Mouse (Mus musculus): ENCODE results near the gene Oas1d. TPM values are rescaled to one million over a fixed set of nuclear protein-coding genes. Genes with fewer than 3 reads are reported as not detected.
"Not testable (repeated sequence)": the region's sequence is repeated elsewhere in the genome, so short reads cannot be mapped to it uniquely, and the experiment has no call there.

Gene Oas1d
- polyA plus RNA-seq, 1 experiment from 2014 or later: not detected

GRCm38 (mm10) chr5:120906791-120907733 is 7.3 kb upstream of the Oas1d start, which contains the start of gene Oas1a:
TSS of gene Oas1a (minus strand) at chr5:120907521.
- H3K4me1 ChIP-seq; H3K27me3 ChIP-seq (replicated peaks); H3K36me3 ChIP-seq; ATAC-seq (ENCODE audit: low FRiP score); H3K27ac ChIP-seq (replicated peaks); H3K4me2 ChIP-seq; H3K9me3 ChIP-seq (replicated peaks); H3K4me3 ChIP-seq (replicated peaks); H3K9ac ChIP-seq (replicated peaks): not testable (repeated sequence)
- 35% methylated on average over 9 of the region's 12 CpGs for WGBS

DNA sequence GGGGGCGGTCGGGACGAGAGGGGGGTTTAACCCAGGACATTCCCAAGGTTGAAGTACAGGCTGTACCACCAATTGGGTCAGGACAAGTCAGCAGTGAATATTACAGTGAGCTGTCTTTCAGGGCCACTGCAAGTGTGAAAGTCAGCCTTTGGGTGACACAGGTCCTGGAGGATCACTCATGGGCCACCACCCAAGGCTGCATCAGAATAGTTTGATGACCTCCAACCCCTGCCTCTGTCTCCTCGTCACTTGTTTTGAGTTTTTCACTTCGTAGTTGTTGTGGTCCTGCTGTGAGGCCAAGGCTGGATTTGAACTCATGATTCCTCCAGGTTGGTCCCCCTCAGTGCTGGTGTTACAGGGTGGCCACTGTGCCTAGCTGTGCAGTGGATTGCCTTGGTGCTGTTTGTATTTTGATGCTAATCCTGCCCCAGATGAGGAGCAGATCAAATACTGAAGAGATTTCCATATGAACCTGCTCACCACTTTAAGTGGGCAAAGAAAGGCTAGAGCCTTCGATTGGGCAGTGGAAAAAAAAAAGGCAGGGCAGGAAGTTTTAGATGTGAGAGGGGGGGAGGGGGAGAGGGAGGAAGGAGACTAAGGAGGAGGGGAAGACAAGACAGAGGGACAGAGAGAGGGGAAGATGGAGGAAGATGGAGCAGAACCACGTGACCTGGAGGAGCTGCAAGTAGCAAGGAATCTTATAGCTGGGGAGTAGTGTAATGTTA is 6.0 kb upstream of the Oas1d start:
- ATAC-seq (ENCODE audit: low FRiP score): no peak
- H3K4me1 ChIP-seq: no peaks in the 10 kb centered on the region
- H3K4me2 ChIP-seq: no peak overlapping the region
- no peaks in the 10 kb centered on the region for H3K9me3 ChIP-seq (replicated peaks)
- no peak overlapping the region for H3K9ac ChIP-seq (replicated peaks)
- no peaks in the 10 kb centered on the region for H3K36me3 ChIP-seq
- no peaks in the 10 kb centered on the region for H3K27me3 ChIP-seq (replicated peaks)
- H3K4me3 ChIP-seq (replicated peaks): no peak overlapping the region
- 56% methylated on average over 7 of the region's 7 CpGs for WGBS
- no peak overlapping the region for H3K27ac ChIP-seq (replicated peaks)

GRCm38 (mm10) chr5:120919156-120919935 is 5.0 kb downstream of the Oas1d start:
- not testable (repeated sequence) for H3K4me3 ChIP-seq (replicated peaks); H3K4me2 ChIP-seq; H3K9ac ChIP-seq (replicated peaks); H3K4me1 ChIP-seq; H3K27ac ChIP-seq (replicated peaks); H3K27me3 ChIP-seq (replicated peaks); H3K36me3 ChIP-seq; ATAC-seq (ENCODE audit: low FRiP score); H3K9me3 ChIP-seq (replicated peaks)
- 76% methylated on average over 2 of the region's 2 CpGs for WGBS

- 83% methylated on average over 3 of the region's 3 CpGs for WGBS
- no peak for ATAC-seq (ENCODE audit: low FRiP score)
- no peak overlapping the region for H3K9ac ChIP-seq (replicated peaks)
- H3K27me3 ChIP-seq (replicated peaks): no peaks in the 10 kb centered on the region
- no peaks in the 10 kb centered on the region for H3K36me3 ChIP-seq
- no peaks in the 10 kb centered on the region for H3K9me3 ChIP-seq (replicated peaks)
- H3K4me2 ChIP-seq: no peak overlapping the region
- no peak overlapping the region for H3K27ac ChIP-seq (replicated peaks)
- H3K4me1 ChIP-seq: no peaks in the 10 kb centered on the region
- H3K4me3 ChIP-seq (replicated peaks): no peak overlapping the region
Measured at GRCm38 (mm10) chr5:120920296-120920695, 6.0 kb downstream of the Oas1d start.

DNA sequence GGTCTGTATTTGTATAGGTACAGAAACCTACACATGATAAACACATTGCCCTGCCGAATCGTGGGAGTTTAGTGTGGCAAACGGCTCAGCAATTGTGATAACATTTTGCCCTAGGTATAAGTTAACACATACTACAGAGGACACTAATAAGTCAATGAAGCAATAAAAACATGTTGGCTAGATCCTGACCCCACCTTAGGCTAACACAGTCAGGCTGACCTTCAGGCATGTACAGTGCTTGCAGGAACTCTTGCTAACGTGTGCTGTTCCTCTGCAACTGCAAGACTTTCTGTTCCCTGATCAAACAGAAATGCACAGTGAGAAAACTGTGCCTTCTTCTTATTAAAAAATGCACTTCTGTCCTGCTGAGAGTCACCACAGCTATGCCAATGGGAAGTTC is 9.6 kb downstream of the Oas1d start:
- no peak for ATAC-seq (ENCODE audit: low FRiP score)
- Histone ChIP-seq H3K27me3 (replicated peaks) (no peaks in the 10 kb centered on the region), H3K4me2 (no peak overlapping the region), H3K36me3 (no peaks in the 10 kb centered on the region), H3K9ac (replicated peaks) (no peak overlapping the region), H3K4me3 (replicated peaks) (no peak overlapping the region), H3K27ac (replicated peaks) (no peak overlapping the region), H3K9me3 (replicated peaks) (no peaks in the 10 kb centered on the region), H3K4me1 (no peaks in the 10 kb centered on the region)
- 77% methylated on average over 4 of the region's 4 CpGs for WGBS

- not testable (repeated sequence) for H3K4me2 ChIP-seq; H3K27ac ChIP-seq (replicated peaks); H3K4me1 ChIP-seq; H3K36me3 ChIP-seq; ATAC-seq (ENCODE audit: low FRiP score); H3K4me3 ChIP-seq (replicated peaks); H3K9ac ChIP-seq (replicated peaks); H3K9me3 ChIP-seq (replicated peaks); H3K27me3 ChIP-seq (replicated peaks)
- WGBS: 87% methylated on average over 4 of the region's 4 CpGs
Measured at GRCm38 (mm10) chr5:120924520-120924919, 10.2 kb downstream of the Oas1d start.

GRCm38 (mm10) chr5:120926311-120926710 is 12.0 kb downstream of the Oas1d start:
- not testable (repeated sequence) for H3K4me1 ChIP-seq; H3K4me3 ChIP-seq (replicated peaks); H3K9ac ChIP-seq (replicated peaks); H3K27me3 ChIP-seq (replicated peaks); H3K36me3 ChIP-seq; H3K4me2 ChIP-seq; H3K9me3 ChIP-seq (replicated peaks); ATAC-seq (ENCODE audit: low FRiP score); H3K27ac ChIP-seq (replicated peaks)
- 77% methylated on average over 2 of the region's 2 CpGs for WGBS

DNA sequence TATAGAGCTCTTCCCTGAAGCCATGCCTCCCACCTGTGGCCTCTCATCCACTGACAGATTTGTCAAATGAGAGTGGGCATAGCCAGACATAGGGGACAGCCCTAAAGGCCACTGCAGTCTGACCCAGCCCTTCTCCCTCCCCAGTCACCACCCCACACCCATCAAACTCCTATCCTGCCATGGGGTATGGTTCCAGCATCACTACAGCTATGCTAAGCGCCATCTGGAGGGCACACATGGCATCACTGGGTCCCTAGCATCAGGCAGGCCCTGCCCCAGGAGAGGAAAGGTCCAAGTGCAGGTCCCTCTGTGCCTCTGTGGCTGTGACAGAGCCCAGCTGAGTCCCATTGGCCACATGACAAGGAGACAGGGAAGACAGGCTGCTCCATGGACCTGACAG is 12.7 kb downstream of the Oas1d start:
- no peak overlapping the region for H3K4me3 ChIP-seq (replicated peaks)
- WGBS: 16% methylated on average over 1 of the region's 1 CpGs
- H3K9me3 ChIP-seq (replicated peaks): no peaks in the 10 kb centered on the region
- H3K9ac ChIP-seq (replicated peaks): no peak overlapping the region
- no peak for ATAC-seq (ENCODE audit: low FRiP score)
- H3K4me1 ChIP-seq: no peaks in the 10 kb centered on the region
- H3K4me2 ChIP-seq: no peak overlapping the region
- H3K36me3 ChIP-seq: no peaks in the 10 kb centered on the region
- H3K27ac ChIP-seq (replicated peaks): no peak overlapping the region
- H3K27me3 ChIP-seq (replicated peaks): no peaks in the 10 kb centered on the region

- H3K9ac ChIP-seq (replicated peaks): no peak overlapping the region
- WGBS: 6% methylated on average over 5 of the region's 5 CpGs
- H3K4me1 ChIP-seq: no peaks in the 10 kb centered on the region
- no peaks in the 10 kb centered on the region for H3K36me3 ChIP-seq
- H3K4me2 ChIP-seq: no peak overlapping the region
- no peaks in the 10 kb centered on the region for H3K27me3 ChIP-seq (replicated peaks)
- ATAC-seq (ENCODE audit: low FRiP score): no peak
- no peak overlapping the region for H3K27ac ChIP-seq (replicated peaks)
- no peak overlapping the region for H3K4me3 ChIP-seq (replicated peaks)
- no peaks in the 10 kb centered on the region for H3K9me3 ChIP-seq (replicated peaks)
Measured at GRCm38 (mm10) chr5:120933966-120934365, 19.6 kb downstream of the Oas1d start.

- no peak for ATAC-seq (ENCODE audit: low FRiP score)
- Histone ChIP-seq H3K9ac (replicated peaks) (no peak overlapping the region), H3K4me2 (no peak overlapping the region), H3K9me3 (replicated peaks) (no peaks in the 10 kb centered on the region), H3K27ac (replicated peaks) (no peak overlapping the region), H3K4me3 (replicated peaks) (no peak overlapping the region), H3K4me1 (no peaks in the 10 kb centered on the region), H3K27me3 (replicated peaks) (no peaks in the 10 kb centered on the region), H3K36me3 (no peaks in the 10 kb centered on the region)
- WGBS: 83% methylated on average over 4 of the region's 4 CpGs
Measured at GRCm38 (mm10) chr5:120937841-120938240, 23.5 kb downstream of the Oas1d start.

DNA sequence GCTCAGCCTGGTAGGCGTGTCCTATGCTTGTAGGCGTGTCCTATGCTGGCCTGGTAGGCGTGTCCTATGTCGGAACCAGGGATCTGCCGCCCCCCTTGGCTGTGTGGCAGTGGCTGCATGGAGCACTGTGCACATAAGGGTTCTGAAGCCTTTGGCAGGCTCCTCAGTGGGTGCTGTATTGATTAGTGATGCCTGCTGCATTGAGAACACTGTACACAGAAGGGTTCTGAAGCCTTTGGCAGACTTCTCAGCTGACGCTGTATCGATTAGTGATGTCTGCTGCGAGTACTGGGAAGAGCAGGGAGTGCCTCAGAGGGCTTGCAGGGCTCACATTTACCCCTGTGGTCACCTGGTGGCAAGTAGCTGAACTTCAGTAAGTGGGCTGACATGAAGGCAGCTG is 24.2 kb downstream of the Oas1d start:
- no peaks in the 10 kb centered on the region for H3K4me1 ChIP-seq
- H3K27ac ChIP-seq (replicated peaks): no peak overlapping the region
- no peak overlapping the region for H3K9ac ChIP-seq (replicated peaks)
- no peak overlapping the region for H3K4me3 ChIP-seq (replicated peaks)
- no peaks in the 10 kb centered on the region for H3K27me3 ChIP-seq (replicated peaks)
- no peak overlapping the region for H3K4me2 ChIP-seq
- 55% methylated on average over 8 of the region's 8 CpGs for WGBS
- no peaks in the 10 kb centered on the region for H3K36me3 ChIP-seq
- no peak for ATAC-seq (ENCODE audit: low FRiP score)
- H3K9me3 ChIP-seq (replicated peaks): no peaks in the 10 kb centered on the region
